Mouse (Mus musculus) kidney, postnatal 4 days (tissue): ENCODE measurements at regions not wholly inside any gene's neighbourhood (a gene's known extent, or its start where the extent isn't known, plus 50 kb on each side); places are given as distances from the start of the nearest gene placed in this dataset.

Experiments
- DNase-seq, 2 experiments: peaks; one replicate each; pipeline ENCODE4 v3.0.0; 2021; ENCODE audit warnings: mixed read lengths in 2 of 2

DNA sequence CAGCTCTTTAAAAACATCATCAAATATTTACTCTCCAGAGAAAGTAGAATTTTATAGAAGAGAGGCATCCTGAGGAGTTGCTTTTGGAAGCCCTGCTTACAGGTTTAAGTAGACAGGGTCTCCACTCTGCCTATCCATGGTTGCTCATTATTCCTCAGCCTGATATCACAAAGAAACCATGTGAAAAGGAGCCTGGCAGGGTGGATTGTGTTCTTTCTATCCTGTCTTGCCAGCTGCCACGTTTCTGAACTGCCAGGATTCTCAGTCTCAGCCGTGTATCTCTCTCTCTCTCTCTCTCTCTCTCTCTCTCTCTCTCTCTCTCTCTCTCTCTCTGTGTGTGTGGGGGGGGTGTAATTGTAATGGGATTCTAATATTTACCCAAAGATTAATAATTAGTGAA is 431.9 kb upstream of the Atp11b start:
- no peak for DNase-seq

DNA sequence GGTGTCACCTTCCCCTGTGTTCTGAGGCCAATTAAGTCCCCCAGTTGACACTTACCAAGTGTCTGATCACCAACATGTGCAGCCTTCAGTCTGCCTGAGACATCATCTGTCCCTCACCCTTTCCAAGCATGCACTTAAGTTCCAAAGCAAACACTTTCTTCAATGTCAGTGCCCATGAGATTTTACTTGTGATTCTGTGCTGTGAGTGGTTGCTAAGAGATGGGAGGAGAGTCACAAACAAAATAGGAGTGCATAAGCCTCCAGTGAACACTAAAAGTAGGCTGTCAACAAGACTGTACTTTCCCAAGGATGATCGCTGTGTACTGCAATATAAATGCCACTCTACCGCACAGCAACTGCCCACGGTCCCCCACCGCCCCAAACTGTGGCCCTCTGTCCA is 431.0 kb upstream of the Atp11b start:
- DNase-seq = no peak

DNA sequence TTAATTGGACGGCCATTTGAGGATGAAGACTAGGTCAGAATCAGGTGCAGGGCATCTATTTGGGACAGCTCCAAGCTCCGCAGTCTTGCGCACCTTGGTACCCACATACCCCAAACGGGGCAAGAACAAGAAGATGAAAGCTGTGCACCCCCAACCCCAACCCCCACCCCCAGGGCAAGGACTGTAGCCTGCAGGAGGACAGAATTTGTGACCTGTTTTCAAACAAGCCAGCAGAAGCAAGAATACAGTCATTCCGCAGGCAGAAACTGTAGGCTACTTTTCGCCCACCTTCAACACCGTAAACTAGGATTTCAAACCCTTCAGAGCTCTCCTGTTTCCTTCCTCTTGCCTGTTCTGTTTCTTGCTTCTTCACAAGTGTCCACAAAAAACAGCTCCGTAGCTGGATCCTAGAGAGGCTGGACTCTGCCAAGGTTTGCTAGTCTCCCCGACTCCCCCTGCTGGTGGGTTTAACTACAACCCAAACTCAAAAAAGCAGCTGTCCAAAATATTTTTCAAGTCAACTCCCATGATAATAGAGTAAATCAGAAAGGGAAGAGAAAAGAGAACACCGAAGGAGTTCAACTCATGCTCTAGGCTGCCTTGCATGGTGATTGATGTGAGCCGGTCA is 430.3 kb upstream of the Atp11b start:
- DNase-seq = peak; percentile 75 to 79

DNA sequence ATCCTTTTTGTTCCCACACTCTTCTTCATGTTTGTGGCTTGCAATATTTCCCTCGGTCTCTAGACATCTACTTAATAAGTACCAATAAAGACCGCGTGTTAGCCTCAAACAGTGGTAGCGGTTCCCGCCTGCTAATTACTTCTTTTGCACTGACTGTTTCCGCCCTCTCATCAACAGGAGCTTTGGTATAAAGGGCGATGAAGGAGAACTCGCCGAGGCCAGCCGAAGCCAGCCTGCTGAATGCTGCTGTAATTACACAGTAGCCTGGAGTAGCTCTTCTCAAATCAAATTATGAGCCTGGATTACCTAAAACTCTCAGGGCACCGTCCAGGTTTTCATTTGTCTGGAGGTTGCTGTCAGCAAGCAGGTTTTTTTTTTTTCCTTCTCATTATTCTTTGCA is 429.7 kb upstream of the Atp11b start:
- DNase-seq = peak in 1 of 2 experiments; percentile 34

DNA sequence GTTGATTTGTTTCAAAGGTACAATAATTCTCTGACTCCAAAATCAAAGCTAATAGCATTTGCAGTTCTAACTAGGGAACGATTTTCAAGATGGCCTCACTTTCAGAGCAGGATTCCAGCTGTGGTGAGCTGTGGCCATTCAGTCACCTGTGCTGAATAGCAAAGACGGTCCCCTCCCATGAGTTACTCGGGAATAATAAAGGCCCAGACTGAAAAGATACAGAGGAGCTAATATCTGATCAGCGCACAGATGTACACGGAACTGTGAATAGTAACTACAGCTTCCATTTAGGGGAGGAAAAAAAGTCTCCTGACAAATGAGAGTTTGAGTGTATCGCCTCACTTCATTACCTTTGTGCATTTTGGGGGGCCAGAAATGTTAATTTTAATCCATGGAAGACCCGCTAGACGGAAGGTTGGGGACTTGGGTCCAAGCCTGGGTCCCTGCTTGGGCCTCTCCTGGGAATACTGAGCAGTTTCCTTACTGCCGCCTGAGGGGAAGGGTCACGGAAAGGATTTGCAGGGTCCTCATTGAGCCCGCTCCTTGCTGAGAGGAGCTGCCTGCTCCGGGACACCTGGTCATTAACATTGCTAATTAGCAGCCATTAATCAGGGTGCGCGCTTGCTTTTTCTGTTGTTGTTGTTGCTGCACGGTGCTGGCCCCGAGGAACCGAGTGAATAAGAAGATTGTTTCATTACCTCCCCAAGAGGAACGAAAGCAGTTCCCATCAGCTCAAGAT is 421.2 kb upstream of the Atp11b start:
- DNase-seq = no peak

DNA sequence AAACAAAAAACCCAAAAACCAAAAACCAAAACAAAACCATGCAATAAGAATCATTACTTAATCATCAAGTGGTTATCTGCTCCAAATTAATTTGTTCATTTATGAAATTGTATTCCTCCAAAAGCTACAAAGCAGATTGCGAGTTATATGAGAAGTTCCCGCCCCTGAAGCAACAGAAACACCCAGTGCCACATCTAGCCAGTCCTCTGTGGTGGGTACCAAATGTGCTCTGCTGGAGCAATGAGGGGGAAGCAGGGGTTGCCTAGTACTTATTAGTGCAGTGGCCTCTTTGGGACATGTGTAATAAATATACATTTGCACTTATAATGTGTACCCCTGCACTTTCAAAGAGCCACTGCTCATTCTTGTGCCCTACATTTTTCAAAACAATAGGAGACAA is 419.9 kb upstream of the Atp11b start:
- DNase-seq = no peak

DNA sequence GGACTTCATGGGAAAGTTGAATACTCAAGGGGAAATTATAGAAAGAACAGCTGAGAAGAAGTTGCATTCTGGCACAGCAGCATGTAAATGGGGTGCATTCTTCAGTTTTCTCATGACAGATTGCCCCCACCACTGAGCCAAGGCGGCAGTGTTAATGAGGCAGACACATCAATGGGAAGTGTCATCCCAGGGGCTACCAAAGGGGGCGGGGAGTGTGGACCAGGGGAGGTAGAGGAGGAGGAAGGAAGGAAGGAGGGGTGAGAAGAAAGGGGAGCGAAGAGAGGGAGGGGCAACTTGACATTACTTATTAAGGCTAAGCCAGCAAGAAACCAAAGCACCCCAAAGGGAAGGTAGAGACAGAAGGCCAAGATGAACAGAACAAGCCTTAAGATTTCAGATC is 419.4 kb upstream of the Atp11b start:
- no peak for DNase-seq

DNA sequence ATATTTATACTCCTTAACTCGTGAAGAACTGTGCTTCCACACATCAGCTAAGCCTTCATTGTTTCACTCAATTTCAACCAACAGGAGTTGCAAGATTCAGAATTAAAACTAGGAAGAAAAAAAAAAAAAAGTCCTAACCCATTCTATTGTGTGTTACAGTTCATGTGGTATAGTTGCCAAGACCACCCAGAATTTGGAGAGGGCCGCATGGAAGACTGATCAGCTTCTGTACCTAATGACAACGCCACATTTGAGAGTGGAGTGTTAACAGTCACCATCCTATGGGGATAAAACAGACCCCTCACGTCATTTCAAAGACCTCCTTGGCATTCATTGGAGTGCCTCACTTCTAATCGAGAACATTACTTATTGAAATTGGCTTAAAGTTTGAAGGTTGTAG is 418.1 kb upstream of the Atp11b start:
- DNase-seq = no peak

DNA sequence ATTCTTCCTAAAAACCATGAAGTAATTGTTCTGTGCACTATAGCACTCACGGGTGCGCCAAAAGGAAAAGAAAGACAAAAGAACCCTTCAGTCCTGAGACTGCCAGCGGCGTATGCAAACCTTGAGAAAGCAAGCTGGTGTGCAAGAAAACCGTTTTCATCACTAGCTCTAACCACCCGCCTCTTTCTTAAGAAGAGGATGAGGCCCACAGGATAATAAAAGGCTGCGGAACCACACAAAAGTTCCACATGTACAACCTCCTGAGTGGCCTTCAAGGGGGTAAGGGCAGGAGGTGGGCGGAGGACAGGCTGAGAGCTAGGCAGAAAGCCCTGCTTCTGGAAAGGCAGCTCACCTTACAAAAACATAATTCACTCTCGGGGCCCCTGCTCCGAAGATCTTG is 413.4 kb upstream of the Atp11b start:
- no peak for DNase-seq

DNA sequence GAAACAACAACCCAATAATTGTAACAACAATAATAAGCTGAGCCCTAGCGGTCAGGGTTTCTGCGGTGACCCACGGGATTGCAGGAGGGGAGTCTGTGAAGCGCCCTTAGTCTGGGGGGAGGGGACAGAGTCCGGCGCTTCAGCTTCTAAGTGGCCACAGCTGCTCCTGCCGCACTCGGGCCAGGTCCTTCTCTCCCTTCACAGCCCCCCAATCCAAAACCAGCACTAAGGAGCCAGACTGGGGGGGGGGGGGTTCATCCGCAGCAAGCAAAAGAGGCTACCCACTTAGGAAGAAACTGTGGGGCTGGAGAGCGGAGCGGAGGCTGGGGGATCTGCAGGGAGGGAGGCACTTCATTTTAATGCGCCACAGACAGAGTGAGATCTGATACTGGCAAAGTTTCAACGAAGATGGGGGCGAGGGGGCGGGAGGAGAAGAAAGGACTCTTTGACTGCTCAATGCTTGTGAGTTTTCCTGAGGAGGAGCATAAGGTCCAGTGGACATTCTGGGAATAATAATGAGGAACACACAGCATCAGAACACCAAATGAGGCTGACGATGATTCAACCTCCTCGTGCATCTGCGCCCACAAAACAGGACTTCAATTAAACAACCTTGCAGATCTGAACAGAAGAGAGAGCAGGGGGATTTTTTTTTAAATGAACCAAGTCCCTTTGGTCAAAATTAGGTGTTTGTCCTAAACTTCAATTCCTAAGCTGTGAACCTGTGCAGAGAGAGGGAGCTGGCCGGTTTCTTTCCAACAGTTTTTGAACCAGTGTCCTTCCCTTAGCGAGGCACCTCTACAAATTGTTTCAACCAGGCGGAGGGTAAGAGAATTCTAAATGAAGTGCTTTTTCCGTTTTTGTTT is 412.7 kb upstream of the Atp11b start:
- peak; percentile 59 to 74 for DNase-seq

DNA sequence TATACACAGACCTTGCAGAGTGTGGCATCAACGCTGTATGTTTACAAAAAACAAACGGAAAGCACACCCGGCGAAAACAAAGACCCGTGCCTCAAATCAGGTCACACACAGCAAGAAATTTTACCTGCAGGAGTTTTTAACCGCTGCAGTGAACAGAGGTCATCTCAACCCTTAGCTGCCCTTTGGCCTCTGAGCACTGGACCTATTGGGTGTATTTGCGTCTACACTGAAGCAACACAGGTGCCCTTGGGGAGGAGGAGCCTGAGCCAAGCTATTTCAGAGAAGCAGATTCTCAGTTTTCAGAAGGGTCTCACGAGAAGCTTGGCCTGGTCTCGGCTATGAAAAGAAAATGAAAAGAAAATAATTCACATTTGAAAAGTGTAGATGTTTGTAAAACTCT is 412.1 kb upstream of the Atp11b start:
- DNase-seq = no peak

DNA sequence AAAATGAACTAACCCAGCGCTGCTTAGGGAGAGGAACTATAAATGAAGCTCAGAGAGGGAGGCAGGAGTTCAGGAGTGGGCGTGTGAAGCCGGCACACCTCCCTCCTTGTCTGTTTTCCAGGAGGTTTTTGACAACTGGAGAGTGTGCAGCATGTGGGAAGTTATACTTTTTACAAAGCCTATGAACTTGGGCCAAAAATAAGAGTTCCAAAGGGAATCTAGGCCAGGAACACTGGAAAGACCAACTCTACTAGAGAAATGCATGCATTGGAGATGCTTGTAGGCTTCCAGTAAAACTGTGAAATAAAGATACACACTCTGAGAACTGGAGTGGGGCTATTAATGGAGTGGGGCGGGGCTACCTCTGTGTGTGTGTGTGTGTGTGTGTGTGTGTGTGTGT is 411.3 kb upstream of the Atp11b start:
- no peak for DNase-seq

DNA sequence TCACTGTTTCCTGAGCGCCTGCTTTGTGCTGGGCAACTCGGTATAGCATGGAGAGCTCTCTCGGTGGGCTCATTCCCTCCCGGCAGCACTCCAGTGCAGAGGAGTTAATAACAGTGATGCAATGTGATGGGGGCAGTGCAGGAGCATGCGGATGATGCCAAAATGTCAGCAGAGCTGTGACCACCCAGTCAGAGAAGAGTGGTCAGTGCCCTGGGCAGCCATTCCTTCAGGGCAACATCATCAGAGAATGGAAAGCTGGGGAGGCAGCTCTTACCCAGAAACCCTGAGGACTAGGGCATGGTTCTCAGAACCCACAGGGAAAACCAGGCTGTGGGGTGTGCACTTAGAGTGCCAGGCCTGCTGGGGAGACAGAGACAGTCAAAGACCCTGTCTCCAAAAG is 410.0 kb upstream of the Atp11b start:
- no peak for DNase-seq

DNA sequence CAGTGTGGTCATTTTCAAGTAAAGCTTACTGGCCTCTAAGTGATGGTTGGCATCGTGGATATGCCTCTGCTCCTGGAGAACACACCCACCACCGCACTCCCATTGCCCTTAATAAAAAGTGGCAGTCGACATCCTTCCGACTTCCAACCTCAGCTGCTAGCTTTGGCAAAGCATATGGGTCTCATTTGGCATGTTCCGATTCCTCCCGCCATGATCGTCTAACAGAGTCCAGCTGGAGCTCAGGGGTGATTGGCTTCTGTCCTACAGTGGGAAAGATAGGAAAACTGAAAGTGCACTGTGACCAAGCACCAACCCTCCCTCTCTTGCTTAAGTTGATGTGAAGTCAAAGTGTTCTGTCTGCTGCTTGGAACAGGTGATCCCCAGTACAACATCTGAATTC is 404.8 kb upstream of the Atp11b start:
- no peak for DNase-seq

DNA sequence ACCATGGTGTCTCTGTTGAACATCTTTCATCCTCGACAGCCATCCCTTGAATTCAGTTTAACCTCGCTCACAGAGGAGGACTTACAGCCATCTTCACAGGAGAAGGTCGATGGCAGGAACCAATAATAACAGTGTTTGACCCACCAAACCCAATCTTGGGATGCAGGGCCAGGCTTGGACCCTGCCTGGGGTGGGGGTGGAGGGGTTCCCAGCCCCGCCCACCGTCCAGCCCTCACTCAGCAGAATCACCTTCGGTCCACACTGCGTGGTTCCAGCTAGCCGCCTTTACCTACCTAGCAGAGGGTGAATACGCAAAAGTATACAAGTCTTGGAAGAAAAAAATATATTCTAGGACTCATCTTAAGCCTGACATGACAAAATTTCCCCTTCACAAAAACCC is 400.5 kb upstream of the Atp11b start:
- no peak for DNase-seq

DNA sequence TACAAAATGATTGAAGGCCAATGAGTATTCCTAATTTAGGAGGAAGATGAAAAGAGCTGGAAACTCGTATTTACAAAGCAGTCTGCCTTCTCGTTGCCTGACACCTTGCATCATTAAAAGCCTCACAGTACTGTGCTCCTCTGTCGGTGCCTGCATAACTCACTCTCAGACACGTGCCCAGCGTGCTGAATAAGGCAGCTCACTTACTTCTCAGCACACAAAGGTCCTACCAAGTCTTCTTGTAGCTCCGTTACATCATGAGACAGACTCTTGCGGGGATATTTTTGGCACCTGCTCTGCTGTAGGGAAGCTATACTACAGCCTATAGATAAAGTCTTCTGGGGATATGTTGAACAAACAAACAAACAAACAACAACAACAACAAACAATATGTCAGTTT is 400.0 kb upstream of the Atp11b start:
- DNase-seq = no peak

DNA sequence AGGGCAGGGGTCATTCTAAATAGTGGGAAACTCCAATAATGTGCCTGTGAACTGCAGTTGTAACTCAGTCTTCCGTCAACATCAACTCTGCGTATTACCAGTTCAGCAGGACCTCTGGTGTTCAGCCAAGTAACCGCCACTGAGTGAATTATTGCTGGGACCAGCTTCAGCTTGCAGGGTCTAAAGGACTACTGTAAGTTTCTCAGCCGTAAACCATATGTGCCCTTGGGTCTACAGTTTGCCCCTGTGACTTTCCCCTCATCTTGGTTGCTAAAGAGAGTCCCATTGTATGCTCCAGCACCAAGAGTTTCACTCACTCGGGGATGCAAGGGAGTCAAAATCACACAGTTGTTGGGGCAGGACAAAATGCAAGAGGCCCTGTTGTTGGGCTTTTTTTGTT is 399.6 kb upstream of the Atp11b start:
- peak; percentile 66 to 69 for DNase-seq

DNA sequence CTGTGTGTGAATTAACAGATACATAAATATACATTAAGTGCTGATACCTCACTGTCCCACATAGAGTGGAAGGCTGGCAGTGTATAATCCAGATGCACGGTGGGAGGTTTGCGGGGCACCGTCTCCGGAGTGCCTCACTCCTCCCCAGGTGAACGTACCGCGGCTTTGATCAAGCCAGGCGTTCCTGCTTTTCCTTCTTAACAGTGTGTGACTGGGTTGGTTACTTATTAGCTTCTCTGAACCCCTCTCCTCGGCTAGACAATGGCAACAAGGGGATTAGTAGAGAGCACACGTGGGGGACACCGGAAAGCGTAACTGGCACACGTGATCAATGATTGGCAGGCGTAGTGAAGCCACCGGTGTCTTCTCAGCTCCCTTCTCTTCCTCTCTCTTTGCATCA is 396.8 kb upstream of the Atp11b start:
- DNase-seq = peak in 1 of 2 experiments; percentile 11

DNA sequence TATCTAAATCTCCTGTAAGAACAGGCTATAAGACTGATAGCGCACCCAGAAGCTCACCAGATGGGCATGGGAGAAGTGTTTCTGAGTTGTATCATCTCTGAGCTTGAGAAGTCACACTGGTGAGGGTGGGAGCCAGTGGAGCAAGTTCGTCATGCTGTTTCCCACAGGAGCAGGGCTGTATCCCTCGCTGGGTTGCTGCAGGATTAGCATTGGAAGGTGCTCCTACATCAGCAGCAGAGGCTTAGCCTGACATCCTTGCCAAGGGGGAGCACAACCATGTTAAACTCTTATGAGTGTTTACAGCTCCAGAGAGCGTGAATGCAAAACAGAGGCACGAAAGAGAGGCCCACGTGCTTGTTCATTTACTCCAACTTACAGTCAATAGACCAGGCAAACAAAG is 395.4 kb upstream of the Atp11b start:
- no peak for DNase-seq

DNA sequence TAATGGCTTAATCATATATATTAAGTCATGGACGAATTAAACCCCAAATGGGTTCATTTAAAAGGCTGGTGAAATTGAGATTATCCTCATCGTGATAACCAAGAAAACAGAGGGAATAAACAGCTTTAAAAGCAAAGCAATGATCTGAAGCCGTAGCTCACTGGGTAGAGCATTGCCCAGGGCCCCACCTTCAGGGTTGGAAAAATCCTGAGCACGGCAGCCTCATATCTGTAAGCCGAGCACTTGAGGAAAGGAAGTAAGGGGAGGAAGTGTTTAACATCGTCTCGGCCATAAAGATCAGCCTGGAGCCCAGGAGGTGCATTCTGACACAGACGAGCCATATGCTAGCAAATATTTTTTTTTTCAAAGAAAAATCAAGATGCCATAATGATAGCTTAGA is 394.6 kb upstream of the Atp11b start:
- no peak for DNase-seq

DNA sequence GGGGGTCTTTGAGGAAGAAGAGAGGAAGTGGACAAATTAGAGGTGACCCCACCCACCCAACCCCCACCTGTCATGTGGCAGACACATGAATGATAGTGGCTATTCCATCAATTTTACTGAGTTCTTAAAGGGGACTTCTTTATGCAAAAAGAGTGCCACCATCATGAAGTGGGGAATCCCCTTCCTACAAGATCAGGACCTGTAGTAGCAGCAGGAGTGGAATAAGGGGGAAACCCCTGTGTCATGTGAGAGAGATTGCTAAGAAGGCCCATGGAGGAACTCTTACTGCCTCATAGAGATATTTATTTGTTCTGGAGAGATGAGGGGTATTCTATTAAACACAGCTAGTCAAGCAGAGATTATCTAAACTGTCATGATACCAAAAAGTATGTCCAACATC is 393.4 kb upstream of the Atp11b start:
- no peak for DNase-seq

DNA sequence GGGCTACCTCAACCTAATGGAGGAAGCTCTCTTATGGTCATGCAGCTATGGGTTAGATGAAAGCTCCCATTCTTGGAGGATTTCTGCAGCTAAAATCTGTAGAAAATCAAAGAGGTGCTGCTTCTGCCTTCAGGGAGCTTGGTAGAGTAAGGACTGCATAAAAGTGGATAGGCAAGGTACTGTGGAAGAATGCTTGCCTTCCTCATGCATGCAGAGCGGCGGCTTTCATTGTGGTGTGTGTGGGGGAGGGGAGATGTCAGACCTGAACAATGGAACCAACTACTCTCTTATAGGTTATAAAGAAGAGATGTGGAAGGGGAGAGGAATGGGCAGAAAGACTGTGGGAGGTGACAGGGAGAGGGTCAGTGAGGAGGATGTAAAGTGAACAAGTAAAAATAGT is 392.8 kb upstream of the Atp11b start:
- DNase-seq = no peak

DNA sequence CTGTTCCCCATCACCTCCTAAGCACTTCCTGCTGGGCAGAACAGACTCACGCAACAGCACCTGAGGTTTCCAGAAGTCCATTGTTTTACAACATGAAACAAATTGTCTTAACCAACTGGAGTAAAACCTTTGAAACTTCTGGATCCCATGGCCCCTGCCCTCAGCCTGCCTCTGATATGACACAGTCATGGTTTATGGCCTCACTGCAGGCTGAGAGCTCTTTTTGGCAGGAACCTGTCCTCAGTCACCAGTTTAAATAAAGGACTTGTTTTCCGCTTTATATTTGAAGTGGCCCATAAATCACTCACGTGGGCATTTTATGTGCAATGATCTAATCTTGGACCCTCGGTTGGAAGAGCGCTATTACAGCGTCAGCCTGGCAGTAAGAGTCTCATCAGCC is 388.5 kb upstream of the Atp11b start:
- no peak for DNase-seq

DNA sequence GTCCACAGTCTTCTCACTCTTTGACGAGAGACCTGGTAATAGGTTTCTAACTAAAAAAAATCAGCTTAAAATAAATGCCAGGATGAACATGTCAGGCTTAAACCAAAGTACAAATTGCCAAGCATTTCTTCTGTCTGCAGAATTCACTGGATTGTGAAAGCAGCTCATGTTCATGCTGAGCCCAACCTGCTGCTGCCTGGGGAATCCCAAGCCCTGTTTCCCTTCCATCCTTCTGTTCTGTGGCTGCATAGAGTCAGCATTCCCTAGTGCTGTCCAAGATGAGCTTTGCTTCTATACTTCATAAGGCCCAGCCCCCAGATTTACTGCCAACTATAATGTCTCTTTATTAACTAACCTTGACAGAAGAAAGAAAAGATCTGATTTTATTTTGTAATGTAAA is 381.6 kb upstream of the Atp11b start:
- no peak for DNase-seq
